Mouse (Mus musculus) midbrain, embryonic 16.5 days (tissue): ENCODE data around the gene Paqr5. TPM values are rescaled to one million over a fixed set of nuclear protein-coding genes. Genes with fewer than 3 reads are reported as not detected.

Experiments
- ATAC-seq: fragments of 200-750 bp; cut with Nextera tagmentation; 2 replicates; pipeline ENCODE4 v1.8.0; 2017; ENCODE audit warnings: moderate TSS enrichment
- H3K27ac ChIP-seq: fragments of 300-500 bp; sonication (generic); 2 replicates; pipeline ENCODE4 v1.5.1; 2014; ENCODE audit warnings: mild to moderate bottlenecking, low read length, mixed read lengths
- H3K27me3 ChIP-seq: fragments of 300-500 bp; sonication (generic); 2 replicates; pipeline ENCODE4 v1.6.1; 2014; ENCODE audit warnings: low read depth, low read length, mixed read lengths; ENCODE audit not compliant: control insufficient read depth, insufficient read depth
- H3K36me3 ChIP-seq: fragments of 300-500 bp; sonication (generic); 2 replicates; pipeline ENCODE4 v1.6.1; 2014; ENCODE audit warnings: mild to moderate bottlenecking, low read length, moderate library complexity, mixed read lengths; ENCODE audit not compliant: control insufficient read depth, insufficient read depth
- H3K4me1 ChIP-seq: fragments of 300-500 bp; sonication (generic); 2 replicates; pipeline ENCODE4 v1.6.1; 2014; ENCODE audit warnings: mild to moderate bottlenecking, low read length, mixed read lengths; ENCODE audit not compliant: control insufficient read depth, insufficient read depth
- H3K4me2 ChIP-seq: fragments of 300-500 bp; sonication (generic); 2 replicates; pipeline ENCODE4 v1.6.1; 2014; ENCODE audit warnings: mild to moderate bottlenecking, low read length, mixed read lengths
- H3K4me3 ChIP-seq: fragments of 300-500 bp; sonication (generic); 2 replicates; pipeline ENCODE4 v1.5.1; 2014; ENCODE audit warnings: low read depth, mild to moderate bottlenecking, low read length, moderate library complexity, mixed read lengths
- H3K9ac ChIP-seq: fragments of 300-500 bp; sonication (generic); 2 replicates; pipeline ENCODE4 v1.6.1; 2014; ENCODE audit warnings: low read depth, low read length, mixed read lengths
- H3K9me3 ChIP-seq: fragments of 300-500 bp; sonication (generic); replicated peaks from 2 replicates; pipeline ENCODE4 v1.6.1; 2014; ENCODE audit warnings: mild to moderate bottlenecking, low read length, mixed read lengths; ENCODE audit not compliant: control insufficient read depth, poor library complexity, severe bottlenecking
- WGBS: fragments of 180-500 bp; shearing (Covaris S2); extraction: QIAGEN DNeasy Blood & Tissue Kit; methylation state at CpG from one replicate; pipeline ENCODE4 v1.1.7; 2014; 5-methylcytosine and 5-hydroxymethylcytosine counted together
- polyA plus RNA-seq: library from polyadenylated mRNA; unstranded; fragments of >200 nt; fragmentation: Nextera tagmentation; extraction: Ambion mirVana; gene quantifications from 2 replicates; pipeline ENCODE4 v1.2.1, GENCODE M21; 2015

Paqr5 gene
- polyA plus RNA-seq, 1 experiment from 2014 or later: 0.18 TPM

GRCm38 (mm10) chr9:61911300-61912128 is 115.1 kb downstream of the Paqr5 start:
- H3K9me3 ChIP-seq: no peaks in the 10 kb centered on the region
- H3K4me2 ChIP-seq: no peak overlapping the region
- peaks cover 11% of the 10 kb centered on the region for H3K36me3 ChIP-seq
- no peaks in the 10 kb centered on the region for H3K27me3 ChIP-seq
- no peak overlapping the region for H3K27ac ChIP-seq
- H3K4me3 ChIP-seq: no peak overlapping the region
- ATAC-seq: no peak
- peaks cover 16% of the 10 kb centered on the region for H3K4me1 ChIP-seq
- H3K9ac ChIP-seq: no peak overlapping the region
- WGBS: 59% methylated on average over 6 of the region's 6 CpGs

GRCm38 (mm10) chr9:61910526-61911256 is 116.0 kb downstream of the Paqr5 start:
- no peaks in the 10 kb centered on the region for H3K9me3 ChIP-seq
- no peak overlapping the region for H3K4me2 ChIP-seq
- peaks cover 11% of the 10 kb centered on the region for H3K36me3 ChIP-seq
- H3K4me3 ChIP-seq: no peak overlapping the region
- no peak overlapping the region for H3K27ac ChIP-seq
- peaks cover 16% of the 10 kb centered on the region for H3K4me1 ChIP-seq
- no peak overlapping the region for H3K9ac ChIP-seq
- no peak for ATAC-seq
- no peaks in the 10 kb centered on the region for H3K27me3 ChIP-seq
- 45% methylated on average over 20 of the region's 20 CpGs for WGBS

- Histone ChIP-seq H3K4me2 (no peak overlapping the region), H3K4me1 (peaks cover 13% of the 10 kb centered on the region), H3K27me3 (no peaks in the 10 kb centered on the region), H3K4me3 (no peak overlapping the region), H3K9ac (no peak overlapping the region), H3K9me3 (no peaks in the 10 kb centered on the region), H3K27ac (no peak overlapping the region), H3K36me3 (peaks cover 11% of the 10 kb centered on the region)
- no peak for ATAC-seq
- WGBS: 91% methylated on average over 1 of the region's 1 CpGs
Observed at GRCm38 (mm10) chr9:61909633-61910032, 117.0 kb downstream of the Paqr5 start.

GRCm38 (mm10) chr9:61908832-61909407 is 117.7 kb downstream of the Paqr5 start:
- Histone ChIP-seq H3K36me3 (peaks cover 11% of the 10 kb centered on the region), H3K9me3 (no peaks in the 10 kb centered on the region), H3K4me3 (no peak overlapping the region), H3K27ac (no peak overlapping the region), H3K4me2 (no peak overlapping the region), H3K4me1 (peaks cover 13% of the 10 kb centered on the region), H3K27me3 (no peaks in the 10 kb centered on the region), H3K9ac (no peak overlapping the region)
- ATAC-seq: no peak
- WGBS: 90% methylated on average over 11 of the region's 11 CpGs

- no peaks in the 10 kb centered on the region for H3K9me3 ChIP-seq
- H3K9ac ChIP-seq: no peak overlapping the region
- H3K4me3 ChIP-seq: no peak overlapping the region
- H3K27me3 ChIP-seq: no peaks in the 10 kb centered on the region
- no peak overlapping the region for H3K27ac ChIP-seq
- peaks cover 11% of the 10 kb centered on the region for H3K36me3 ChIP-seq
- H3K4me1 ChIP-seq: peaks cover 7% of the 10 kb centered on the region
- WGBS: 91% methylated on average over 3 of the region's 3 CpGs
- ATAC-seq: no peak
- H3K4me2 ChIP-seq: no peak overlapping the region
Observed at GRCm38 (mm10) chr9:61908341-61908740, 118.3 kb downstream of the Paqr5 start.

GRCm38 (mm10) chr9:61907621-61908295 is 118.9 kb downstream of the Paqr5 start:
- Histone ChIP-seq H3K27me3 (no peaks in the 10 kb centered on the region), H3K4me3 (no peak overlapping the region), H3K27ac (no peak overlapping the region), H3K9ac (no peak overlapping the region), H3K36me3 (peaks cover 9% of the 10 kb centered on the region), H3K4me1 (peaks cover 4% of the 10 kb centered on the region), H3K9me3 (no peaks in the 10 kb centered on the region), H3K4me2 (no peak overlapping the region)
- no peak for ATAC-seq
- 87% methylated on average over 4 of the region's 4 CpGs for WGBS

- Histone ChIP-seq H3K4me3 (no peak overlapping the region), H3K27ac (no peak overlapping the region), H3K27me3 (no peaks in the 10 kb centered on the region), H3K9me3 (no peaks in the 10 kb centered on the region), H3K4me2 (no peak overlapping the region), H3K4me1 (peaks cover 10% of the 10 kb centered on the region), H3K9ac (no peak overlapping the region), H3K36me3 (peaks cover under 1% of the 10 kb centered on the region; the same call in 1 of the 2 replicates)
- no peak for ATAC-seq
- WGBS: 65% methylated on average over 10 of the region's 10 CpGs
Observed at GRCm38 (mm10) chr9:61906912-61907311, 119.7 kb downstream of the Paqr5 start.

- Histone ChIP-seq H3K9ac (no peak overlapping the region), H3K4me3 (no peak overlapping the region), H3K4me2 (no peak overlapping the region), H3K27ac (no peak overlapping the region), H3K4me1 (peaks cover 11% of the 10 kb centered on the region), H3K9me3 (no peaks in the 10 kb centered on the region), H3K36me3 (no peaks in the 10 kb centered on the region), H3K27me3 (no peaks in the 10 kb centered on the region)
- 71% methylated on average over 5 of the region's 5 CpGs for WGBS
- no peak for ATAC-seq
Observed at GRCm38 (mm10) chr9:61905576-61905975, 121.1 kb downstream of the Paqr5 start.
